Mouse (Mus musculus) heart, embryonic 13.5 days (tissue): ENCODE results near the gene Hmgb1. TPM values are rescaled to one million over a fixed set of nuclear protein-coding genes. Genes with fewer than 3 reads are reported as not detected.

Source experiments
- ATAC-seq: fragments of 200-750 bp; cut with Nextera tagmentation; 2 replicates; pipeline ENCODE4 v1.8.0; 2017; ENCODE audit warnings: moderate TSS enrichment; ENCODE audit not compliant: insufficient number of reproducible peaks, low FRiP score, low TSS enrichment; ENCODE audit errors: extremely low read depth
- H3K27ac ChIP-seq: fragments of 300-500 bp; sonication (generic); replicated peaks from 2 replicates; pipeline ENCODE4 v1.5.1; 2015; ENCODE audit warnings: moderate library complexity, mild to moderate bottlenecking, inconsistent platforms
- H3K27me3 ChIP-seq: fragments of 300-500 bp; sonication (generic); replicated peaks from 2 replicates; pipeline ENCODE4 v1.6.1; 2015; ENCODE audit warnings: mild to moderate bottlenecking, inconsistent platforms
- H3K36me3 ChIP-seq: fragments of 300-500 bp; sonication (generic); 2 replicates; pipeline ENCODE4 v1.6.1; 2015; ENCODE audit warnings: mild to moderate bottlenecking, inconsistent platforms
- H3K4me1 ChIP-seq: fragments of 300-500 bp; sonication (generic); 2 replicates; pipeline ENCODE4 v1.6.1; 2015; ENCODE audit warnings: inconsistent platforms
- H3K4me2 ChIP-seq: fragments of 300-500 bp; sonication (generic); 2 replicates; pipeline ENCODE4 v1.6.1; 2015; ENCODE audit warnings: inconsistent platforms, mild to moderate bottlenecking, moderate library complexity
- H3K4me3 ChIP-seq: fragments of 300-500 bp; sonication (generic); 2 replicates; pipeline ENCODE4 v1.5.1; 2015; ENCODE audit warnings: moderate library complexity, mild to moderate bottlenecking, inconsistent platforms
- H3K9ac ChIP-seq: fragments of 300-500 bp; sonication (generic); 2 replicates; pipeline ENCODE4 v1.6.1; 2015; ENCODE audit warnings: inconsistent platforms, mild to moderate bottlenecking, moderate library complexity
- H3K9me3 ChIP-seq: fragments of 300-500 bp; sonication (generic); 2 replicates; pipeline ENCODE4 v1.6.1; 2016; ENCODE audit warnings: inconsistent platforms
- WGBS: fragments of 180-500 bp; shearing (Covaris S2); methylation state at CpG from one replicate; pipeline ENCODE4 v1.1.7; 2015; ENCODE audit warnings: mixed read lengths; 5-methylcytosine and 5-hydroxymethylcytosine counted together
- polyA plus RNA-seq: library from polyadenylated mRNA; unstranded; fragments of >200 nt; fragmentation: Nextera tagmentation; extraction: Ambion mirVana; gene quantifications from 2 replicates; pipeline ENCODE4 v1.2.1, GENCODE M21; 2015

The Hmgb1 gene
- polyA plus RNA-seq, 1 experiment from 2014 or later = 675 TPM

GRCm38 (mm10) chr5:149097841-149098240, 86.4 kb downstream of the Hmgb1 start:
- Histone ChIP-seq H3K36me3 (no peaks in the 10 kb centered on the region), H3K27me3 (peaks cover 4% of the 10 kb centered on the region; the same call in 1 of the 2 replicates), H3K4me1 (no peaks in the 10 kb centered on the region), H3K27ac (no peak overlapping the region), H3K9me3 (0 out of 2 replicates have a peak, but pooled peaks cover 3% of the 10 kb centered on the region), H3K4me3 (no peak overlapping the region), H3K4me2 (no peak overlapping the region), H3K9ac (no peak overlapping the region)
- no peak for ATAC-seq
- WGBS = 79% methylated on average over 5 of the region's 5 CpGs

DNA sequence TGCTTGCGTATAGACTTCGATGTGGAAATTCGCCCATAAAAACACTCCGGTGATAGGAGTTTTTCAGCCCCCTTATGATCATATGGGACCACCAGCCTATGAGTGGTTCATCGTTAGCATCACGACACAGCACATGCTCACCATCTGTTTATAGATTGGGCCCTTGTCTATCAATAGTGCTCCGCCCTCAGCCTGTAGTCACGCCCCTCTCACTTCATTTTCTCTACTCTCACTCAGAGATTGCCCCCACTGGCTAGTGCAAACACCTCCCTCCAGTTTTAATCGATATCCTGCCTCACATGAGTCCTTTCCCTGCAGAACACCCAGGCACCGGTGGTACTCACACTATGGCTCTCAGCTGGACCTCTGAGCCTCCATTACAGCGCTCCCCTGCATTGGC, 88.0 kb downstream of the Hmgb1 start:
- 0 out of 2 replicates have a peak, but pooled peaks cover 5% of the 10 kb centered on the region for H3K4me1 ChIP-seq
- H3K27ac ChIP-seq = no peak overlapping the region
- no peaks in the 10 kb centered on the region for H3K36me3 ChIP-seq
- H3K4me2 ChIP-seq = no peak overlapping the region
- WGBS = 52% methylated on average over 11 of the region's 11 CpGs
- H3K9me3 ChIP-seq = no peaks in the 10 kb centered on the region
- ATAC-seq = no peak
- H3K4me3 ChIP-seq = no peak overlapping the region
- H3K9ac ChIP-seq = no peak overlapping the region
- peaks cover 4% of the 10 kb centered on the region; the same call in 1 of the 2 replicates for H3K27me3 ChIP-seq

DNA sequence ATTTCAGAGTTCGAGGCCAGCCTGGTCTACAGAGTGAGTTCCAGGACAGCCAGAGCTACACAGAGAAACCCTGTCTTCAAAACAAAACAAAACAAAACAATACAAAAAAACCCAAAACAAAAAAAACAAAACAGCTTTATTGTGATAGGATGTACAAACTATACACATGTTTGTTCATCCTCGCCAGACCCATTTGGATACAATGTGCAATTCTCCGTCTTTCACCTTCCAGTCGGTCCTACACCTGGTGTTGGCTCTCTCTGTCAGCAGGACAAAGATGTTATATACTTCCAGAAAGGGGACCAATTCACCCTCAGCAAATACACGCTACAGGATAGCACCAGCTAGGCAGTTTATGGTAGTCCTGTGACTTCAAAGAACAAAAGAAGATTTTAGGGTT, 91.4 kb downstream of the Hmgb1 start:
- no peak for ATAC-seq
- no peaks in the 10 kb centered on the region for H3K9me3 ChIP-seq
- H3K4me3 ChIP-seq = no peak overlapping the region
- H3K36me3 ChIP-seq = no peaks in the 10 kb centered on the region
- H3K9ac ChIP-seq = no peak overlapping the region
- H3K4me1 ChIP-seq = 0 out of 2 replicates have a peak, but pooled peaks cover 7% of the 10 kb centered on the region
- no peak overlapping the region for H3K4me2 ChIP-seq
- H3K27me3 ChIP-seq = peaks cover 4% of the 10 kb centered on the region; the same call in 1 of the 2 replicates
- no peak overlapping the region for H3K27ac ChIP-seq
- WGBS = 89% methylated on average over 5 of the region's 5 CpGs

- H3K4me1 ChIP-seq = 0 out of 2 replicates have a peak, but pooled peaks cover 7% of the 10 kb centered on the region
Observed at GRCm38 (mm10) chr5:149092526-149092925, 91.8 kb downstream of the Hmgb1 start.

DNA sequence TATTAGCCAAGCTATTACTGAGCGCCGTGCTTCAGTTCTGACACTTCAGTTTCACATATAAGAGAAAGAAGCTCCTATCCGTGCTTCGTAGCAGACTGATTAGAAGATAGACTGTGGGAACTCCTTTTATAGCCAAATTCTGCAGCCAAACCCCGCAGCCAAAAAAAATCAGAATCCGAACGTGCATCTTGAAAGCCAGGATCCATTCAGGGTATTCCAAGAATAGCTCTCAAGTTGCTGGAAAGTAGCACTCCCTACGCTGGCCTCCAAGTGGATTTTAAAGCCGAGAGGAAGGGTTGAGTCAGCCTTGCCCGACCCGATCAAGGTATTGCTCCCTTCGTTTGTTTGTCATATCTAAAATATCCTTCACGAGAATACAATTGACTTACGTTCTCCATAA, 93.0 kb downstream of the Hmgb1 start:
- Histone ChIP-seq H3K9ac (no peak overlapping the region), H3K27me3 (peaks cover 4% of the 10 kb centered on the region; the same call in 1 of the 2 replicates), H3K36me3 (no peaks in the 10 kb centered on the region), H3K27ac (no peak overlapping the region), H3K9me3 (no peaks in the 10 kb centered on the region), H3K4me2 (no peak overlapping the region; the same call in 1 of the 2 replicates), H3K4me3 (no peak overlapping the region), H3K4me1 (0 out of 2 replicates have a peak, but pooled peaks cover 7% of the 10 kb centered on the region)
- no peak for ATAC-seq
- WGBS = 60% methylated on average over 14 of the region's 14 CpGs

More at GRCm38 (mm10) chr5:149092526-149092925, 91.8 kb downstream of the Hmgb1 start:
- Histone ChIP-seq H3K36me3 (no peaks in the 10 kb centered on the region), H3K27me3 (peaks cover 4% of the 10 kb centered on the region; the same call in 1 of the 2 replicates), H3K27ac (no peak overlapping the region), H3K9ac (no peak overlapping the region), H3K9me3 (no peaks in the 10 kb centered on the region), H3K4me3 (no peak overlapping the region), H3K4me2 (no peak overlapping the region)
- WGBS = 75% methylated on average over 4 of the region's 4 CpGs
- no peak for ATAC-seq

DNA sequence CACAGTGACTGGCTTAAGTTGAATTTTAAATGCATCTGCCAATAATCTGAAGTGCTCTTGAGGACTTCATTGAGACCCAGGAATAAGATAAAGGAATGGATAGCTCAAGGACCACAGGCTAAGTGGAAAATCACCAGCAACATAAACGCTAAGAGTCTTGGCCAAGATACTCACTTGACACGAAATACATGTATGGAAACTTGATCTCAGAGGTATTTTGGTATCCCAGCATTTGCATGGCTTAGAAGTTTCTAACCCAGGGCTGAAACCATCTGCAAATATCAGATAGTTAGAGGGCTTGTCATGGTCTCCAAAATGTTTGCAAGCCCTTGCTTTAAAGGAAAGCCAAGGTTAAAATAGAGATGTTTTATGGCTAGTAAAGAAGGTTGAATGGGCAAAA, 94.4 kb downstream of the Hmgb1 start:
- no peaks in the 10 kb centered on the region for H3K27me3 ChIP-seq
- H3K4me1 ChIP-seq = 0 out of 2 replicates have a peak, but pooled peaks cover 7% of the 10 kb centered on the region
- no peaks in the 10 kb centered on the region for H3K9me3 ChIP-seq
- H3K27ac ChIP-seq = no peak overlapping the region
- 63% methylated on average over 2 of the region's 2 CpGs for WGBS
- H3K9ac ChIP-seq = no peak overlapping the region
- no peak for ATAC-seq
- no peak overlapping the region for H3K4me2 ChIP-seq
- H3K4me3 ChIP-seq = no peak overlapping the region
- H3K36me3 ChIP-seq = no peaks in the 10 kb centered on the region

- WGBS = 77% methylated on average over 5 of the region's 5 CpGs
Observed at GRCm38 (mm10) chr5:149089456-149089855, 94.8 kb downstream of the Hmgb1 start.

GRCm38 (mm10) chr5:149088891-149089290, 95.4 kb downstream of the Hmgb1 start:
- no peaks in the 10 kb centered on the region for H3K36me3 ChIP-seq
- no peak overlapping the region for H3K4me3 ChIP-seq
- no peaks in the 10 kb centered on the region for H3K27me3 ChIP-seq
- WGBS = 80% methylated on average over 6 of the region's 6 CpGs
- ATAC-seq = no peak
- 0 out of 2 replicates have a peak, but pooled peaks cover 7% of the 10 kb centered on the region for H3K4me1 ChIP-seq
- H3K27ac ChIP-seq = no peak overlapping the region
- no peak overlapping the region for H3K9ac ChIP-seq
- no peak overlapping the region for H3K4me2 ChIP-seq
- H3K9me3 ChIP-seq = no peaks in the 10 kb centered on the region

More at GRCm38 (mm10) chr5:149089456-149089855, 94.8 kb downstream of the Hmgb1 start:
- Histone ChIP-seq H3K4me2 (no peak overlapping the region), H3K4me3 (no peak overlapping the region), H3K36me3 (no peaks in the 10 kb centered on the region), H3K9ac (no peak overlapping the region), H3K27me3 (no peaks in the 10 kb centered on the region), H3K4me1 (0 out of 2 replicates have a peak, but pooled peaks cover 7% of the 10 kb centered on the region), H3K9me3 (no peaks in the 10 kb centered on the region), H3K27ac (no peak overlapping the region)
- no peak for ATAC-seq

- Histone ChIP-seq H3K9me3 (no peaks in the 10 kb centered on the region), H3K4me3 (no peak overlapping the region), H3K36me3 (no peaks in the 10 kb centered on the region), H3K4me2 (no peak overlapping the region), H3K27me3 (no peaks in the 10 kb centered on the region), H3K9ac (no peak overlapping the region), H3K27ac (no peak overlapping the region), H3K4me1 (0 out of 2 replicates have a peak, but pooled peaks cover 7% of the 10 kb centered on the region)
- no peak for ATAC-seq
- 69% methylated on average over 3 of the region's 3 CpGs for WGBS
Observed at GRCm38 (mm10) chr5:149088149-149088548, 96.1 kb downstream of the Hmgb1 start.

DNA sequence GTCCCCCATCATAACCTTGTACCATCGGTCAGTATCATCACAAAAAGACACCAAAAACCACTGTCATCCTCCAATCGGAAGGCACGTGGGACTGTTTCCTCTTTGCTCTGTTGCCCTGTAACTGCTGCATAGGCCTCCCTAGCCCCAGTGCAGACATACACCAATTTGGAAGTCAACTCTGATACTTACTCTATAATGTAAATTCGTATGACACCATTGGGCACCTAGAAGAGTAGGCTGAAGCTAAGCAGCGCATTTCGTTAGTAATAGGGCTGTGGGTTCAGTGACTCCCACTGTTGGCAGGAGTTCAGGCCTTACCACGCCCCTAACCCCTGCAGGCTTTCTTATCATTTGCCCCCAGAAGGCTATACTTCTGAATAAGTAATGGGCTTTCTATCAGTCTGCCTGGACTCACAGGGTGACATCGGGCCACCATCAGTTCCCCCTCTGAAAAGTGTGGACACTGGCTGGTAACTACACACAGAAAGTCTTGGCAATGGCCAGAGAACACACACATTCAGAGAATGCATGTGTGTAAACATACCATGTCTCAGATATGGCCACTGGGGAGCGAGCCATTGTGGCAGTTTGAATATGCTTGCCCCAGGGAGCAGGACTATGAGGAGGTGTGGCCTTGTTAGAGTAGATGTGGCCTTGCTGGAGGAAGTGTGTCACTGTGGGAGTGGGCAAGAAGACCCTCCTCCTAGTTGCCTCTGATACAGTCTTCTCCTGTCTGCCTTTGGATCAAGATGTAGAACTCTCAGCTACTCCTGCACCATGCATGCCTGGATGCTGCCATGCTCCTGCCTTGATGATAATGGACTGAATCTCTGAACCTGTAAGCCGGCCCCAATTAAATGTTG, 97.7 kb downstream of the Hmgb1 start:
- no peak overlapping the region for H3K9ac ChIP-seq
- H3K36me3 ChIP-seq = no peaks in the 10 kb centered on the region
- no peak overlapping the region for H3K4me3 ChIP-seq
- 0 out of 2 replicates have a peak, but pooled peaks cover 6% of the 10 kb centered on the region for H3K4me1 ChIP-seq
- H3K27me3 ChIP-seq = no peaks in the 10 kb centered on the region
- H3K9me3 ChIP-seq = no peaks in the 10 kb centered on the region
- ATAC-seq = no peak
- no peak overlapping the region for H3K27ac ChIP-seq
- no peak overlapping the region for H3K4me2 ChIP-seq
- WGBS = 80% methylated on average over 10 of the region's 10 CpGs

DNA sequence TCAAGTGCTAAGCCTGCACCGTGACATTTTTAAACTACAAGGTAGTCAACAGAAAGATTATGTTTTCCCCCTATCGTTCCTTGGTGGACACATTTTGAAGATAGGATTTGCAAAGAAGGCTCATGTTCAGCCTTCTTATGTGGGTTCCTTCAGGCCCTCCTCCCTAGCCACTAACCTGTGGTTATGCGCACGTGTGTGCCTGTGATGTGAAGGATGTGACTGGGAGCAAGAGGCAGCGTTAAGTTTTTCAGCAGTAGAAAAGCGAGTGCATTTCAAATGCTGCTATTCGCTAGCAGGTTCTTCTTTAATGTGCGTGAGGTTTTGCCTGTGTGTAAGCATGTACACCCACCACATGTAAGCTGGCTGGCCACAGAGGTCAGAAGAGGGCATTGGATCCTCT, 103.8 kb downstream of the Hmgb1 start:
- Histone ChIP-seq H3K4me2 (no peak overlapping the region), H3K4me3 (no peak overlapping the region), H3K27ac (no peak overlapping the region), H3K4me1 (peaks cover 14% of the 10 kb centered on the region), H3K36me3 (no peaks in the 10 kb centered on the region), H3K9me3 (peaks cover 2% of the 10 kb centered on the region; the same call in 1 of the 2 replicates), H3K9ac (no peak overlapping the region), H3K27me3 (no peaks in the 10 kb centered on the region)
- WGBS = 90% methylated on average over 8 of the region's 8 CpGs
- ATAC-seq = no peak
